Mouse (Mus musculus) left cerebral cortex, adult 2 months (tissue): Measurements from ENCODE around the gene Cdyl. TPM values are rescaled to one million over a fixed set of nuclear protein-coding genes. Genes with fewer than 3 reads are reported as not detected.
"Not testable (repeated sequence)": the region's sequence is repeated elsewhere in the genome, so short reads cannot be mapped to it uniquely, and the experiment has no call there.

ENCODE experiments used
- DNase-seq, 2 experiments: peaks; one replicate each; pipeline ENCODE4 v3.0.0; 2021 to 2022; ENCODE audit warnings: low spot score in 2 of 2, mixed read lengths in 1 of 2; ENCODE audit errors: extremely low spot score in 1 of 2
- H3K27ac ChIP-seq: fragments of 200-600 bp; 2 replicates; pipeline ENCODE4 v1.8.1; 2022
- H3K4me3 ChIP-seq: fragments of 200-600 bp; 2 replicates; pipeline ENCODE4 v1.8.1; 2022
- CTCF ChIP-seq: fragments of 200-600 bp; IDR thresholded peaks from 2 replicates; pipeline ENCODE4 v1.8.1; 2022; ENCODE audit warnings: antibody characterized with exemption, mild to moderate bottlenecking, moderate library complexity
- intact Hi-C: fragments of 180-260 bp; cut with DNase I; formaldehyde crosslinking; loops from one replicate; pipeline ENCODE4 v1.15.1; 2025
- total RNA-seq, 2 experiments: library from RNA; stranded (reverse); gene quantifications; 2 replicates each; pipeline ENCODE4 v1.2.3; 2021

Cdyl gene
- total RNA-seq, 2 experiments from 2014 or later = 54.1 to 54.3 TPM

DNA sequence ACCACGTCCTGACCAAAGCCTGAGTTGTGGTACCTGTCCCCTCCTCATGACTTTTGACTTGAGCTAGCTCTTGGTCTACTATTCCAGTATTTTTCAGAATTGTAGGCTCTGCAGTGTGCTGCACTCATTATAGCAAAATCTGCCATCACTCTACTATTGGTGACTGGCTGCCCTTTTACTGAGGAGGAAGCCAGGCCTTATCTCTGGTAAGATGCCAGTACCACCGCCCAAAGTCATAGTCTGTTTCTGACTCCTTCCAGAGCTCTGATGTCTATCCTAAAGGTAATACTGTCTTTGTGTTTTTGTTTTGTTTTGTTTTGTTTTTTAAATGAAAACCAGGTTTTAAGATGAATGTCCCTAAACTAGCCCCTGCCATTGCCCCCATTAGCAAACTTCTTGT is 166.0 kb downstream of the Cdyl start:
- no peak for DNase-seq
- TF ChIP-seq CTCF = no peak
- Histone ChIP-seq H3K4me3 (no peak overlapping the region), H3K27ac (no peak overlapping the region)
- intact Hi-C loops = no loop called here

DNA sequence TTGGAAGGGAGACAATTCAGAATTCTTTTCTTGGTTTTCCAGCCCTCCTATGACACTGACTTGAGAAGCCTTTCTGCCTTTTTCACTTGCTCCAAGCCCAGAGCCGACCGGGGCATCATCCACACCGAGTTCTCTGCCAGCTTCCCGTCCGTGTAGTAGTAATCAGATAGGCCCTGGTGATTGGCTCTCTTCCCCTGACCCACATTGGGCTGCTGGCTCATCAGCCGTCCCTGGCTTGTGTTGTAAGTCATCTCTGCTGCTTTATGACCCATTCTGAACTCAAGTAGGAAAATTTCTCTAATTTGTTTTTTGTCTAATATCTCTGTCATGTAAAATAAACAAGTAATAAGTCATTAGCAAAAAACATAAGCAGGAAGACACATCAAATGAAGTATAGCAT is 173.0 kb downstream of the Cdyl start:
- DNase-seq = no peak
- TF ChIP-seq CTCF = no peak
- intact Hi-C loops = no loop called here
- Histone ChIP-seq H3K27ac (no peak overlapping the region), H3K4me3 (no peak overlapping the region)

DNA sequence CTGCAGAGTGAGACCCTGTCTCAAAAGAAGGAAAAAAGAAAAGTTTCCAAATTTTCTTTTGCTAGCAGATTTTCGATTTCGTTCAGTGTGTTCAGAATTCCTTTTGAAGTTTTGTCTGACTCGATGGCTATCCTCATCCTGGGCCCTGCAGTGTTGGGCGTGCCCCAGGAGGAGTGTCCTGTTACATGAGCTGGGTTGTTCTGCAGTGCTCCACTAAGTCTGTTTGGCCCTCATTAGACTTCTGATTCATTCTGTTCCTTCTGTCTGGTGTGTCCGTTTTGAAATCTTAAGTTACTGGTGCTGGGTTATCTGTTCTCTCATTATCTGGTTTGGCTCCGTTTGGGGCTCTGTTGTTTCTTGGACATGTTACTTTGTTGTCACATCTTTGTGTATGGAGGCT is 174.3 kb downstream of the Cdyl start:
- intact Hi-C loops = no loop called here
- no peak for DNase-seq
- TF ChIP-seq CTCF = no peak
- H3K4me3 ChIP-seq = no peak overlapping the region
- H3K27ac ChIP-seq = no peak overlapping the region

DNA sequence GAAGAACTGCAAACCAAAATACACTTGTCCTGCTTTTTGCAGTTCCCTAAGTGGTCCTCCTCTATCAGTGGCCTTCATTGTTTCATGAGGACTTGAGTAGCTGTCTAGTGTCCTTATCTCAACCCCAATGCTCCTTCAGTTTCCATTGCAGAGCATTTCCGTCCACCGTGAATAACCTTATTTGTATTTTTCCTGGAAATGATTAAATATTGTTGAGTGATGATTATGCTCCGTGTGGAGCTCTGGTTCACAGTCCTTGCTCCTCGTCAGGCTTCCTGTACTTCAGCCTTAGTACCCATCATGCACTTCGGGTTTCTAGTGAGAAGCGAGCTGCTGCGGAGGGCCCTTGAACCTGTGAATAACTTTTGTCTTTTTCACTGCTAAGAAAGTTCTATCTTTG is 176.0 kb downstream of the Cdyl start:
- intact Hi-C loops = no loop called here
- TF ChIP-seq CTCF = no peak

DNA sequence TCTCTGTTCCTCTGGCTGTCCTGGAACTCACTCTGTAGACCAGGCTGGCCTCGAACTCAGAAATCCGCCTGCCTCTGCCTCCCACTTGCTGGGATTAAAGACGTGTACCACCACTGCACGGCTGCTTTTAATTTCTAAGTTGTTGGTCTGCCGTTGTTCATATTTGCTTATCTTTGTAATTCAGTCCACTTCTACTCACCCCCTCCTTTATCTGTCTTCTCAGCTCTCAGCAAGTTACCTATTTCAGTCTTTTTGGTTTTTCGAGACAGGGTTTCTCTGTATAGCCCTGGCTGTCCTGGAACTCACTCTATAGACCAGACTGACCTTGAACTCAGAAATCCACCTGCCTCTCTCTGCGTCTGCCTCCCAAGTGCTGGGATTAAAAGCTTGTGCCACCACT is 176.9 kb downstream of the Cdyl start:
- intact Hi-C loops, H3K4me3 ChIP-seq, DNase-seq, H3K27ac ChIP-seq: not testable (repeated sequence)

More for the DNA sequence above, 176.0 kb downstream of the Cdyl start:
- Histone ChIP-seq H3K27ac (no peak overlapping the region), H3K4me3 (no peak overlapping the region)
- DNase-seq = no peak

DNA sequence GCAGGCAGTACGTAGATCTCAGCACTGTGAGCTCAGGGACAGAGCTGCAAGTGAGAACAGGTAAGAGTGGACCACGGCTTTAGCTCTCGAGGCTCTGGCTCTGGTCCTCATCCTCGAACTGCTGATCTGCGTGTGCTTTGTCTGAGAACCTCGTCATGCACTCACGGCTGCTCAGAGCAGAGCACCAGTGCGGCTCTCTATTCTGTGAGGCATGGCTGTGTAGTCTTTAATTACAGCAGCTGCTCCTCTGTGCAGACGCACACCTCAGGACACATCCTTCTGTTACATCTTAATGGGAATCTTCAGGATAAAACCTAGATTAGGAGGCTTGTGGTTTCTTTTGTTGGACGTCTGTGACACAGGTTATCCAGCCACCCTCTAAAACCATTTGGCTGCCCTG is 180.5 kb downstream of the Cdyl start:
- Histone ChIP-seq H3K27ac (no peak overlapping the region), H3K4me3 (no peak overlapping the region)
- TF ChIP-seq CTCF = no peak
- DNase-seq = no peak
- intact Hi-C loops = no loop called here

DNA sequence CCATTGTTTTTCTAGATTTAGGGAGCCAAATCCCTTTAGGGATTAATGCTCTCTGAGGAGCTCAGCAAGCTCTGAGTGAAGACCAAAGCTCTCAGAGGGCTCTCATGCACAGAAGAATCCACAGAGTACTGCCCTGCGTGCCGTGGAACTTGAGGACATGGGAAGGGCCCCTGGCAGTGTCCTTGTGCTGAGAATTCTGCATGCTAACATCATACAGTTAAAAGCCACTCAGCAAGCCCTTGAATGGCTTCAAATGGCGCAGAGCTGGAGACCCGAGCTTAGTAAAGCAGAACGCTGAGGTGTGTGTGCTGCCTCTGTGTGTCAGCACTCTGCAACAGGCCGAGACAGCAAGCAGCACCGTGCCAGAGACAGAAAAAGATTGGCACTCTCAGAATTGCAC is 183.8 kb downstream of the Cdyl start:
- no peak overlapping the region for H3K27ac ChIP-seq
- no peak for DNase-seq
- intact Hi-C loops = no loop called here

DNA sequence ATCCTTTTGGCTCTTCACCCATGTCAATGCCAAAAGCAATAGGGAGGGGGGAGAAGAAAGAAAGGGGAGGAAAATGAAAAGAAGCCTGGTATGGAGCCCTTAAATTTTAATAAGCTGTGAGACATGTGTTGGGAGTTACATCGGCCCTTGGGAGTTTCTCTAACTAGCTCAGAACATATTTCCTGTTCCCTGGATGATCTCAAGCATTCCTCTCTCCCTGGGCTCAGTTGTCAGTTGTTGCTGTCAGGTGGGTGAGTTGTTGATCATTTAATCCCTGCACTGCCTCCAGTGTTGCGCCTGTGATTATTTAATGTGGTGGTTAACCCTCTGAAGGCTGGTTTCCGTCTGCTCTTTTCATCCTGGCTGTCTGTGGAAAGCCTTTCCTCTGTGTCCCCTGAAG is 185.7 kb downstream of the Cdyl start:
- no peak for DNase-seq
- intact Hi-C loops = no loop called here
- Histone ChIP-seq H3K27ac (no peak overlapping the region), H3K4me3 (no peak overlapping the region)
- no peak for TF ChIP-seq CTCF

More for the DNA sequence above, 183.8 kb downstream of the Cdyl start:
- no peak overlapping the region for H3K4me3 ChIP-seq
- no peak for TF ChIP-seq CTCF

DNA sequence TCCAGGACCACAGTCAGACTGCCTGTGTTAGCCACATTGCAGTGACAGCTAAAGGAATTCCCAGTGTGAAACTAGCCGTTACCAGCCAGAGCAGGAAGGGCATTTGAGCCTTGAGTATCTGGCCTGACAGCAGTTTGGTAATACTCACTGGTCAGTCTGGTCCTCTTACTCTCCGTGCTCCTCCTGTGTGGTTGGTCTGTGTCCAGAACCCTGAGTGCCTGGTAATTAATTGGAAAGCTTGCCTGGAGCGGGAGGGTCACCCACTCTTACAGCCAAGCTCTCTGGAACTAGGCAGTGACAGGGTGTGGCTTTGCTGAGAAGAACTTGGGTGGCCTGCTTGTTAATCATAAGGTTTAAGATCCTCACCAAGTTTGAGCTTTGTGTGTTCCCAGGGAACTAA is 189.1 kb downstream of the Cdyl start:
- DNase-seq = no peak
- intact Hi-C loops = no loop called here
- TF ChIP-seq CTCF = no peak
- H3K27ac ChIP-seq = no peak overlapping the region
- H3K4me3 ChIP-seq = no peak overlapping the region

DNA sequence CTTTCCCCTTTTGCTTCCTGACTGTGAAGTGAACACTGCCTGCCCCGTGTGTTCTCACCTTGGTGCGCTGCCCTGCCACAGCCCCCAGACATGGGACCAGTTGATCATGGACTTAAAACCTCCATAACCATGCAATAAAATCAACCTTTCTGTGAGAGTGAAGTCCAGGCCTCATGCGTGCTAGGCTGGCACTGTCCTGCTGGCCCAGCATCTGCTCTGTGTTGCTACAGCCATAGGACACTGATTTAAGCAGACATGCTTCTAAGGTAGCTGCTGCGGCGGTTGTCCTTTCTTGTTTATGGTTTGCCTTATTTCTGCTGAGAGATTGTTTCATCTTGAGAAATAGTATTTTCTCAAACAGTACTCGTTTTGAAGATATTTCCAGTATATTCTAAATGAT is 191.9 kb downstream of the Cdyl start:
- intact Hi-C loops = no loop called here
- H3K27ac ChIP-seq = no peak overlapping the region
- TF ChIP-seq CTCF = no peak
- no peak for DNase-seq
- no peak overlapping the region for H3K4me3 ChIP-seq

DNA sequence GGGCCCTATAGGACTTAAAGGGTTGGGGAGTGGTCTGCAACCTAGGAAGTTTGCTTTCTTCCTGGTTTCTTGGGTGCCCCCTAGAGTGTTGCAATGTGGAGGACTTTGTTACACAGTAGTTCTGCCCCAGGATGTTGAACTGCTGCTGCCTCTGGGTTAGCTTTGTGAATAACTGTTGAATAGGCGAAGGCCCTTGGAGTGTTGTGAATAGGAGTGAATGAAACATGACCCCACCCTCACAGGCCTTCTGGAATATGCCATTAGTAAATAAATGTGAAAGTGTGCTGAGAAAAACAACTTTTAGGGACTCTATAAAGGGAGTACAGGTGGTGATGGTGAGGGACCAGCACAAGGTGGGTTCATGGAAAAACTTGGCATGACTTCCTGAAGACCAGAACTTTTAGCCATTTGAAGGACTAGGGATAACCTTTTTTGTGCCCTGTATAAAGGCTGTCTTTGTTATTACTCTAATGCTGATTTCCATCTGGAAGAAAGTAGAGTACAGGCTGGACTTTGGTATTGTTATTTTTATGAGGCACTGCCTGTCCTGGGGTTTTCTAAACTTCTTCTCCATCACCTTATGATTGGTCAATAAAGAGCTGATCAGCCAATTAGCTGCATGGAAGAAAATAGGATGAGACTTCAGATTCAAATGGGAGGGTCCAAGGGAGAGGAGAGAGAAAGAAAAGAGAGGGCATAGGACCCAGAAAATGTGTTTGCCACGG is 193.4 kb downstream of the Cdyl start:
- H3K27ac ChIP-seq = no peak overlapping the region
- intact Hi-C loops = no loop called here
- TF ChIP-seq CTCF = no peak
- no peak overlapping the region for H3K4me3 ChIP-seq
- DNase-seq = no peak

DNA sequence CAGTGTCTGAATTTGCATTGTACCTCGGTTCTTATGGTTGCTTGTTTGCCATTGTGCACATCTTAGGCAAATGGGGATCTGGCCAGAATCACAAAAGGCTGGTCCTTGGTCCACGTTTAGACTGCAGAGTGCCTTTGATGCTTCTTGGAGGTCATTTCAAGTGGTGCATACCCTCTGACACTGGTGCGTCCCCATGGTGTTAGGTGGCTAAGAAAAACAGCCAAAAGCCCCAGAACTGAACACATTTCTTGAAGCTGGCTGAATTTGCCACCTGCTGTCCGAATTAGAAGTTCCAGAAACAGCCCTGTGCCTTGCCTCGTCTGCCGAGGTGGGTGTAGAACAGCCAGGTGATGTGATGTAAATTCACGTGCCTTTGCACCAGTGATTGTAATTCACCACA is 197.9 kb downstream of the Cdyl start:
- Histone ChIP-seq H3K27ac (no peak overlapping the region), H3K4me3 (no peak overlapping the region)
- no peak for DNase-seq
- intact Hi-C loops = no loop called here
- no peak for TF ChIP-seq CTCF

DNA sequence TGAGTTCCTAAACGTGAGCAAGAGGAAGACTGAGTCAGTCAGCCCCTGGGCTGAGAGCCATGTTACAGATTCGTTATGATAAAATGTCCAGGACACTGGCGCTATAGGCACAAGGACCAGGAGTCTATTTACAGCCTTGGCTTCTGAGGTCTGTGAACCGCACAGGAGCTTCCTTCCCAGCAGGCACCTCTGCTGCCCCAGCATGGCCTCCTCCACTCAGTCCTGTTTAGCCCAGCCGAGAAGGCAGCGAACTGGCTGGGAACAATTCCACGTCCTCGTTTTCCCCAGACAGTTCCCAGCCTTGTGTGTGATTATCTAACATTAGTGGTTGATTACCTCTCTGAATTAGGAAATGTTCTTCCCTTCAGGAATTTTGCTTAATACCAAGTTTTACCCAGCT is 201.3 kb downstream of the Cdyl start:
- H3K4me3 ChIP-seq = no peak overlapping the region
- intact Hi-C loops = no loop called here
- no peak for TF ChIP-seq CTCF
- DNase-seq = no peak
- no peak overlapping the region for H3K27ac ChIP-seq

DNA sequence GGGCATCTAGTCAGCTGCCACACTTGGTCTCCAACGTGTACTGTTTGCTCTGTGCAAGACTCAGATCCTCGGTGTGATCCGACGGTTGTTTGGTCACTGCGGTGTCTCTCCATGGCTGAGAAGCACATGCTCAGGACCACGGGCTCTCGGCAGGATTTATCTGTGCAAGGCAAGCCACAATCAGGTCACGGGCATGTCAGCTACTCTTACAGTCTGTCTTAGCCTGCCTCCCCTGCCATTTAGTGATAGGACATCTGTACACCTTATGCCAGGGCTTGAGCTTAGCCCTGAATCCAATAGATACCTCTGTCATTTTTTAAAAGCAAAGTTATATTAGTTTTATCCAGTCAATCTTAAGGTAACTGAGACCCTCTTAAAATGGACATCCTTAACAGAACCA is 211.0 kb downstream of the Cdyl start:
- intact Hi-C loops = no loop called here
- H3K4me3 ChIP-seq = no peak overlapping the region

More for the DNA sequence above, 211.0 kb downstream of the Cdyl start:
- H3K27ac ChIP-seq = no peak overlapping the region
- no peak for DNase-seq
- no peak for TF ChIP-seq CTCF
